Mouse (Mus musculus) cerebellum, adult 2 months (tissue): ENCODE data around the gene Kcne1.

ENCODE experiments used
- CTCF ChIP-seq: fragments of 200-500 bp; IDR thresholded peaks from 2 replicates; pipeline ENCODE4 v1.5.1; 2011; ENCODE audit warnings: low read depth, mild to moderate bottlenecking, control low read depth, low read length, moderate library complexity, borderline replicate concordance; ENCODE audit not compliant: insufficient read depth
- POLR2A ChIP-seq: fragments of 200-500 bp; IDR thresholded peaks from 2 replicates; pipeline ENCODE4 v1.6.1; 2011; ENCODE audit warnings: low read length, control low read depth, borderline replicate concordance; ENCODE audit not compliant: insufficient read depth

DNA sequence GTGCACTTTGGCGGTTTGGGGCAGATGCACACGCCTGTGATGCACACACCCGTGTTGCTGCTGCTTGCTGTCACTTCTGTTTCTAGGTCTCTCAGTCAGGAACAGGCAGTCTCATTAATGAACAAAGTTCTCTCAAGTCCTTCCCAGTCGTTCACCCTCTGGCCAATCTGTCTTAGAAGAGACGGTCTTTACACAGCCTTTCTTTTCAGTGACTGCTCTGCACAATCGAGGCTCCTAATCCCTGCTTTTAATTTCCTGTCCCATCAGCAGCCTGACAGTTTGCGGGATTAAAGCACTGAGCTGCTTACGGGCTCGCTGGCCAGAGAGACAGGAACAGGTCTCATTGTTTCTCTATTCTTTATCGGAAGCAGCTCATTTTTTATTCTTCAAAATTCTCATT, 28.4 kb upstream of the Kcne1 start:
- no peak for TF ChIP-seq CTCF
- TF ChIP-seq POLR2A: no peak
